Mouse (Mus musculus) layer of hippocampus, postnatal 25 days (tissue): ENCODE results near the gene Arxes2. TPM values are rescaled to one million over a fixed set of nuclear protein-coding genes. Genes with fewer than 3 reads are reported as not detected.
"Not testable (repeated sequence)": the region's sequence is repeated elsewhere in the genome, so short reads cannot be mapped to it uniquely, and the experiment has no call there.

Experiments
- DNase-seq, 2 experiments: peaks; one replicate each; pipeline ENCODE4 v3.0.0; 2022; ENCODE audit warnings: mixed read lengths in 2 of 2, low spot score in 1 of 2; ENCODE audit errors: extremely low spot score in 1 of 2
- total RNA-seq, 2 experiments: library from RNA; stranded (reverse); gene quantifications; 2 replicates each; pipeline ENCODE4 v1.2.3; 2021

Arxes2 gene
- total RNA-seq = 10 to 100 TPM; 64.8 to 76.9 TPM

DNA sequence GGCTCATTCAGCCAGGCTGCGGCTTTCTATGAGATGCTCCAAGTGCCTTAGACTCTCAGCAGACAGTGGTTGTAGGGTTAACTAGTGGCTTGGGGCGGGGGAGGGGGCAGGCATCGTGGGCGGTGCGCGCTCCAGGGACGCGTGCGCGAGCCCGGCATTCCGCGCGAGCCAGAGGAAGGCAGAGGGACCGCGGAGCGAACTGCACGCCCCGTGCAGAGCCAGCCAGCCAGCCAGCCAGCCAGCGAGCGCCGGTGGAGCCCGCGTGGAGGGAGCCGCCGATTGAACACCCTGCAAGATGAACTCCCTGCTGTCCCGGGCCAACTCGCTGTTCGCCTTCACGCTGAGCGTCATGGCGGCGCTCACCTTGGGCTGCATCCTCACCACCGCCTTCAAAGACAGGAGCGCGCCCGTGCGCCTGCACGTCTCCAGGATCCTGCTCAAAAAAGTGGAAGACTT, at the start of gene Arxes2:
Arxes2 (plus strand) TSS at position 161 of the 456 bp plus-strand sequence.
- DNase-seq = not testable (repeated sequence)

DNA sequence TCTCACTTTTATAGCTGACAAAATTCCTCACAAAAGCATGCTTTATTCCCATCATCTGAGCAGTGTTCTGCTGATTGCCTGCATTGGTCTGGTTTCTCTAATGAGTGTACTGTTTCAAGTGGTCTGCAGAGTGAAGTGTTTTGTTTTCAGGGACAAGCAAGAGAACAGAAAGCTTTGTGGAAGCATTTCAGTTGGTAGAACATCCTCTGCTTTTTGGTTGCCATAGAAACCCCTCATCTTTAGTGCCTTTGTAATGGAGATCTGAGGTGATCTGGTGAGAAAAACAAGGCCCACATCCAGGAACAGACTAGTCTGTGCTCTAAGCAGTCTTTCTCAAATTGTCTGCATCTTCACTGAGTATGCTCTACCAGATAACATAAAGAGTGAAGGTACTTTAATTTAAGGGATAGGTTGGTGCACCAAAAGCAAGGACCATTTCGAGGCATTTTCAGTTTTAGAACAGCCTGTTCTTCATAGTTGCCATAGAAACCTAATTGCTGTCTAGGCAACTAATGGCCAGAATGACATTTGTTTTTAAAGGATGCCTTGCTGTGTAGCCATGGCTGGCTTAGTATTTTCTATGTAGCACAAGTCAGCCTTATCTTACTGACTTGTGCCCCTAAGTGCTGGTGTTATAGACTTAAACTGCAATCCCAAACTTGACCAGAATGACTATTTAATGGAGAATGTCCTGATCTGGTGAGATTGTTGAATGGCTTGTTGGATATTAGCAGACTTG, 44.8 kb upstream of the Arxes2 start:
- DNase-seq = no peak

DNA sequence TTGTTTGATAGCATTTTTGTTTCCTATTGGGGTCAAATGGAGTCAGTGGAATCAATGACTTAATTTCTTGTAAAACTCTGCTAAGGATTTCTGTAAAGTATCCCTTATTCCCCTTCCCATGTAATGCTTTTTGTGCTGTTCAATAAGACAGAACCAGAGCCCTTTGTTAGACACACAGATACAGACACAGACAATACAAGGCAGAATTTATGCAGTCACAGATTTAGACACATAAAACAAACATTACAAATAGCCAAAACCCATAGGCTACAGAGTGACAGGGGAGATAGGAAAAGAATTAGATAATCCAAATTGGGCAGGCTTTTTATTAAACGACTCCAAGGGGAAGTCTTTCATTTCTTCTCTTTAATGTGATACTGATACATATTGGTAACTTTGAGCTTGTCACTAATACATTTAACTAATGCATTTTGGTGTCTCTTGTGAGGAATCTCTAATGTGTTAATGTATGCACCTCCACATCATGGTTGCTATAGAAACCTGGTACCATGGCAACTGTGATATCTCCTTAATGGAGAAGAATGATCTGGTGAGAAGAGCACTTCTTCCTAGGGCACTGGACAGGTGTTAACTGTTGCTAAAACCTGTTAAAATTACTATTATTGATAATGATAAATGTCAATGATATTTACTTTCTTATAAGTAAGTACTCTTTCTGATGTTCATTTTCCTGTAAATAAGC, 36.5 kb upstream of the Arxes2 start:
- DNase-seq = no peak

DNA sequence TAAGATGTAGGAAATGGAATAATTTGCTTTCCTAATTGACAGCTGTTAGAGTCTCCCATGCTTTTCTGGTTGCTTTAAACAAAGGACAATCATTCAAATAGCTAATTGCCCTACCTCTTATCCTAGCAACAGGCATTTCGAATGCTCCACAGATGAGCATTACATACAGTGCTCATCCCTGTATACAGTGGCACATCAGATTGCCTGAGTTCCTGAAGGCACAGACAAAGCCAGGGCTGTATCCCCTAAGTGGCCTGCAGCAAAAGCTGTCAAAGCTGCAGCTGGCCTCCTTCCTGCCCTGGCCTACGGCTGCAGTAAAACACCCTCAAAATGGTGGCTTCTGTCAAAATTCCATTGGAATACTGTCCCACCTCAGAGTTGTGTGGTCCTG, 35.9 kb upstream of the Arxes2 start:
- DNase-seq = no peak

DNA sequence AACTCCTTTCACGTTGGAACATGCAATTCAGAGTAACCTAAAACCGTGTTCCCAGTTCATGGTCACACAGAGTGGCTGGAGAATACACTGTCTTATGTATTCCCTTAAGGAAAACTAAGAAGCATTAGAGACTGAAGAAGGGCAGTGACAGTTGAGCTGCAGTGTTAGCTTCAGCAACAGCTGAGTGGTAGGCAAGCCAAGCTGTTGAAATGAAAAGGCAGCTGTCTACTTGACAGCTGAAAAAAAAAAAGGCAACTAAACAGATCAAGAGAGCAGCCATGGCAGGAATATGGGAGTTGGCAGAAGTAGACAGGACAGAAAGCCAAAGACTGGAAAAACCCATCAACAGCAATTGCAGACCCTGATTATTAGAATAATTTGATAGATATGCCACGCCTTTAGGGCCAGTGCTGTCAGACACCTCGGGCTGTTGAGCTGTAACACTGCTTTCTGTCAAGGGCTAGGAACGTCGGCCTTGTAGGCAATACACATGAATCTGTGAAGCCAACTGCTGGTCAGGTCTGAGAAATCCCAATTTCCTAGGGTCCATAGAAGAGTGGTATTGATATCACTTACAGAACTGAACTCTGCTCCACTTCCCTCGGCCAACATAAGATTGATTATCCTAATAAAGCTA, 34.9 kb upstream of the Arxes2 start:
- DNase-seq = no peak

DNA sequence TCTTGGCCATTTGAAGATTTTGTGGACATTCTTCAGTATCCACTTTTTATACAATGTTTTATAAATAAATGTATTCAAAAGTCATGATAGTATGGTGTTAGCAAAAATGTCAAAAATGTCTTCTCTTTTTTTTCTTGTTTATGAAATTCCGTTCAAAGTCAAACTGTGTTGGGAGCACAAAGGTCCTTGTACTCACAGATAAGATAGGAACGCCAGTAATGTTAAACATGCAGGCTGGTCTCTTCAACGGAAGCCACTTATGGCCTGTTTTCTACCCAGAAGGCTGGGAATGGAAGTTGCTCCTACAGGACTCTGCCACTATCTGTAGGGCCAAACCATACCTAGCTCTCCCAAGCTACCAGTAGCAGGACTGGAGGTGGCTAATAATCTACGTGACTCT, 34.1 kb upstream of the Arxes2 start:
- no peak for DNase-seq

DNA sequence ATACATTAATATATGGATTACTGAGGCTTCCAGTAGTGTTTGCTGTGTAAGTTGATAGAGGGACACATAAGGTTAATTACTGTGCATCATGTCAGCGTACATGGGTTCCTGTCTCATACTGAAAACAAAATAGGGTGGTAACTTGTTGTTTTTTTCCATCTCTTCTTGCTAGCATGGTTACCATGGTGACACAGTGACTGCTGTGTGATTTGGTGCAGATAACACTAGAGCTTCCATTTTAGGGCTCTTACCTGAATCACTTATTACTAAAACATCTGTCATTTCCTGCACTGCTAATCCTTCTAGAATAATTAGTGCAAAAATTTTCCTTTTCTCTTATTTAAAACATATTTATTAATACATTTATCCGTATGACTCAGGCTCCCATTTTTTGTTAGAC, 31.3 kb upstream of the Arxes2 start:
- DNase-seq = no peak

DNA sequence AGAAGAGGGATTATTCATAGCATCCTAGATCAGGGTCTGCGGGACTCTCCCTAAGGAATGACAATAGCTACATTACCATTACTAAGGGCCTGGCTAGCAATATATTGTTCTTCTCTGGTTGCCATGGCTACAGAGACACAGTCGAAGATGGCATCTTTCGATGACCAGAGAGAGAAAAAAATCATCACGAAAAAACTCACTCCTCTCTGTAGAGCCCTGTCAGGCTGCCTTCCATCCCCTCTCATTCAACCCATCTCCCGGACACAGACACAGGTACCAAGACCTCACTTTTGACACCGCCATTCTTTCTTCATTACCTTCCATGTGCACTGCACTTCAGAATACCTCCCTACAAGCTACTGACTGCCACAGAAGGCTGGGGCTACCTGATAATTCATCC, 30.5 kb upstream of the Arxes2 start:
- no peak for DNase-seq

DNA sequence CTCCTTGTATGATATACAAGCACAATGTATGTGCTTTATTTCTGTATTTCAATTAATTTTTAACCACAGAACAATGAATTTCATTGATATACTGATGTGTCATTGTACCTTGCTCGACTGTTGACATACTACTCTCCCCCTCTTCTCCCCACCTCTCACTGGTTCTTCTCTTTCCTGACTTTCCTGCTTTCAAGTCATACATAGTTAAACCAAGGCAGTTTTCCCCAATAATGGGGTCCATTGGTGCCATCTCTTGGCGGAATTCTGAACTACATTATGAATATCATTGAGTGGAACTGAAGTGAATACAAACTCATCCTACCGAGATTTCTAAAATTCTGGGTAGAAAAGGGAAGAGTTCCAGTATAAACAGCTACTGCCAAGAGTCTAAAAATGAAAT, 30.0 kb upstream of the Arxes2 start:
- DNase-seq = peak in 1 of 2 experiments; percentile 21

DNA sequence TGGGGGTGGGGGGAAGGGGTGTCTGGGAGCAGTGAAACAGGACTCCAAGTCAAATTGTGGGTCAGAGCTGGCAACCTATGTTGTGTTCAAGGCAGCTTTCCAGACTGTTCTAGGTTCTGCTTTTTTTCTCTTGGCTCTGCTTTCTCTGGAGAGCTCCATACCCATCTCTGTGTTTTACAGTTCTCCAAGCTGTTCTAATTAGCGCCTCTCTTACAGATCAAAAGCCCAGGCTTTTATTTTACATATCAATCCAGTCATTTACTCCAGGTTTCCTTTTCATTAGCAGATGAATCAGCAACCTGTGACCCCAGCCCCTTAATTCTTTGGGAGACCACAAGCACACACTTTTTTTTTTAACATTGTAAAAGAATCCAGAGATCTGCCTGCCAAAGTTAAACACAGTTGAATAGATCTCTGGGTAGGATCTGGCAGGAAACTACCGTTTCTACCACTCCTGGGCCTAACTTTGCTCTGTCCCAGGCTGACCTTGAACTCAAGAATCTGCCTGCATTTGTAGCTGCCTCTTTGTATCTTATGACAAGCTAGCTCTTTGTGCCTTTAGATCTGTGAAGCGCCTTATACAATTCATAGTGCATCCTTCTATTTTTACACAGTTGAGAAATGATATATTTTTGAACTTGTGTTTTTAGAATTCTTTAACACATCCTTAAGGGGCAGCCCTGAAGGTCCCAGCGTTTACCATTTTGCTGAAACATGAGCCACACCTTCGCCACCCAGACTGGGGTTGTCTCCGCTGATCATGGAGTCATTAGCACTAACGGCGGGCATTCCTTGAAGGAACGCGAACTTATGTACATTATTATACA, 19.8 kb upstream of the Arxes2 start:
- no peak for DNase-seq

DNA sequence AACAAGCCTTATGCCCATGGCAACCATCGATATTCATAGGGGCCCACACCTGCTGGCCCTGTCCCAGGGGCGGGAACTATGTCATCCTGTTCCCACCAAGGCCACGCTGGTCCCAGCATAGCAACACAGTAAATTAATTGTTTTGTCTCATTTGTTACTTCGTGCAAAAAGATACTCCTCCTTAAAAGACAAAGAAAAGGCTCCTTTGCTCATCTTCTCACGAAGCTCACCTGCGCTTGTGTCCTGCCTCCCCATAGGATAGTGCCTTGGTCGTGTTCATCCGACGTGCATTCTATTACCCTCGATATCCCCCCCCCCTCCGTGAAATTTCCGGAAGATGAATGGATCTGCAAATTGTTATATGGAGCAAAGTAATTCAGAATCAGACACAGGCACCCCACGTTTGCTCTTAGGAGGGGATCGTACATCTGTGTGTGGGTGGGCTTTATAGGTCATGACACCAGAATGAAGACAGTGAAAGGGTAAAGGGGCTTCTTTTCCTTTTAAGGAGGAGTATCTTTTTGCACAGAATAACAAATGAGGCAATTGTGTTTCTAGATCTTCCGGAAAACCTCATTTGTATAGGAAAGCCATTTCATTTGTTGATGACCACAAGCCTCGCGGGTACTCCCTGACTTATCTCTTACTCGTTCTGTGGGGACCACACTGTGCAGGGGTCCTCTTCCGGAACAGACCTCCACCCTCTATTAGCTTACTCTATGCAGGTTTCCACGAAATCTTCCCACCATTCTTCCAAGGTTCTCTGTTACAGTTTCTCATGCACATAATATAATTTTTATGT, 19.0 kb upstream of the Arxes2 start:
- no peak for DNase-seq

DNA sequence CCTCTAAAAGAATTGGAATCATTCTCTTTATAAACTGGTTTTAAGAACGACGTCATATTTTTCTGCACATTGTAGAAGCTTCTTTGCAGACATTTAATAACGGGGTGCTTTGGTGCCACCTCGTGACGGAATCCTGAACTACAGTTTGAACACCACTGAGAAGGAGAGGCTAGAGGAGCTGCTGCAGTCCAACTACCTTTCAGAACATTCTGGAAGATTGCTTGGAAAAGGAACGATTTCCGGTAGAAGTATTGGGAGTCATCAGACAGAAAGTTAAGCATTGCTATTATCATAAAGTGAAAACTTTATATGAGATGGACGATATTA, 18.4 kb upstream of the Arxes2 start:
- DNase-seq = peak; percentile 80 to 94

DNA sequence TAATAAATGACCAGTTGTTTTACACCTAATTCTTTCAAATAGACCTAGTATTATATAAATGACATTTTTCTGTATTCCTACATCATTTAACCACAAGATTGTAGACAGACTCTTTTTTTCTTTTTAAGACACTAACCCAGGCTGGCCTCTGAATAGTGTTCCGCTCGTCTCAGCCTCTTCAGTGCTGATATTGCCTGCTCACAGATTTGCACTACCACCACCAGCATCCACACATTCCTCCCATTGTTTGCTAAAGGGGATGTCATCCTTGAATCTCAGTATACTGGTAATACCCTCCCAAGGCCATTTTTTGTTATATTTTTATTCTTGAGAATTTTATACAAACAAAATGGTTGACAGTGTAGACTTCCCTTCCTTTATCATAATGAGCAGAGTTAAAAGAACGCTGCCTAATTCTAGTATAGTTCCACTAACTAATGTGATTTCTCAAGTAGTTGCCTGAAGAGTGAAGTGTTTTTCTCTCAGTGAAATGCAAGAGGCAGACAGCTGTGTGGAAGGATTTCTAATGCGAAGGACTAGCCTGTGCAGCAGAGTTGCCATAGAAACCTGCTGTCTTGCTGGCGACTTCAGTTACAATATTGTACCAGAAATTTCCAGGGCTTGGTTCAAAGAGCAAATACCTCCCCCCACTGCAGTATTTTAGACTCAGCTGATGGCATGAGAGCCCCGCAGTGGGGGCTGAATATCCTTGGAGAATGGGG, 8.9 kb upstream of the Arxes2 start:
- DNase-seq = no peak

DNA sequence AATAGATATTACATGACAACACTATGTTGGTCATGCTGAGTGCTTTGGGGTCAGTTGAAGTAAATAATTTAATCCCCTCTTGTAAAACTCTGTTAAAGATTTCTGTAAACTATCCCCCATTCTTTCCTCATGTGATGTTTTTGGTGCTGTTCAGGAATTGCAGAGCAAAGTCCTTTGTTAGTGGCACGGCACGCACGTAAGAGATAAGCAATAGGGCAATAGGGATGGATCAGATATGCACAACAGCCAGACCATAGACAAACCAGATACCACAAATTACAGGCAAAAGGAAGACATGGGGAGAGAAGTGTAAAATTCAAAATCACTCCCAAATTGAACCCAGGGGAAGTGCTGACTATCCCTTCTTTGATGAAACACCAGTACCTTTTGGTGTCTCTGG, 7.4 kb upstream of the Arxes2 start:
- DNase-seq = no peak

DNA sequence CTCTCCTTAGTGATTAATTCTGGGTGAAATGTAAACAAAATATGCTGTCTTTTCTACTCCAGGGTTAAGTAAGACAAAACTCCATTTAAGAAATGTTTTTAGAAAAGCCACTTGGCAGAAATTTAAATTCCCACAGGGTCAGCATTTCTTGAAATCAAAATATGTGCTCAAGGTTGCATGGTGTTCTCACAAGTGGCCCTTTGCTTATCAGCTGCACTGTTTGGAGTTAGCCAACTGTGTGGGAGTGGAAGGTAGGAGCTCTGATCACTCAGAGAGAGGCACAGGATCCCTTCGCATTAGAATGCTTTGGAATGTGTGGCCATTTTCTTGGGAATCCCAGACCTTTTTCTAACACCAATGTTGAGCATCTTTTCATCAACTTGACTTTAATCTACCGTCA, 3.0 kb upstream of the Arxes2 start:
- no peak for DNase-seq

DNA sequence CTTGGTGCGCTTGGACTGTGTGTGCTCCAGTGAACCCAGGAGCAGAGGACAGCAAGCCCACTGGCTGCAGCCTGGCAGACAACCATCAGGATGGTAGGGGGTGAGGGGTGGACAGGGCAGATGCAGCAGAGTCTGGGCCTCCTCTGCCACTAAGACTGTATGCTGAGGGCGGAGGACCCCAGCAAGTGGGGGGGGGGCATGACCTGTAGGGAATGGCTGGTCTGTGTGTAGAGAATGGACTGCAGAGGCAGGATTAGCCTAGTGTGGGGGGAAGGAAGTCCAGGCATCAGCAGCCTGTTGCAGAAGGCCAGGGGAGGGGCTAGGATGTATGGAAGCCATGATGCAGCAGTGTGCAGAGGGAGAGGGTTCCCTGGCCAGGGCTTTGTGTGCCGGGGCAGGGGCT, 431 bp upstream of the Arxes2 start:
- not testable (repeated sequence) for DNase-seq

DNA sequence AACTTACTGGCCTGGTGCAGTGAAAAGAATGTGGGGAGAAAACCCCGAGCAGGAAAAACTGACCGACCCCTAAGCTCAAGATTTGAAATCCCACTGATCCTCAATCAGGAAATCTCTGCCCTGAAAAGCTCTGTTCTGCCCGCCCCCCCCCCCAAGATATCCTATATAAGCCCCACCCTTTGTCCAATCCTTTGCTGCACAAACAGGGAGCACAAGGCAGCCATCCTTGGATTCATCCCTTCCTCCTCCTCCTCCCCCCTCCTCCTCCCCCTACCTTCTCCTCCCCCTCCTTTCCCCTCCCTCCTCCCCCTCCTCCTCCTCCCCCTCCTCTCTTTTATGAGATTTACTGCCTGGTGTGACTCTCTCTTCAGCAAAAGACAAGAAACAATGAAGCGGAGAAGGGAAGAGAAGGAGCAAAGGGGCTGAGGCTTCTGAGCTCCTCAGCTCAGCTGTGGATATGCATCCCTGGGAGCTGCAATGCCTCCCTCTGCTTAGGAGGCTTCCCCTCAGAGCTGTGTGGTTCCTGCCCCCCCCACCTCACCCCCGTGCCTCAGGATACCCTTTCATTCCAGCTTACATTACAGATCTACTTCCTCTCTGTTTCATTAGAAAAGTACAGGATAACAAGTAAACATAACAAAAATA, 13.7 kb downstream of the Arxes2 start:
- DNase-seq = no peak

DNA sequence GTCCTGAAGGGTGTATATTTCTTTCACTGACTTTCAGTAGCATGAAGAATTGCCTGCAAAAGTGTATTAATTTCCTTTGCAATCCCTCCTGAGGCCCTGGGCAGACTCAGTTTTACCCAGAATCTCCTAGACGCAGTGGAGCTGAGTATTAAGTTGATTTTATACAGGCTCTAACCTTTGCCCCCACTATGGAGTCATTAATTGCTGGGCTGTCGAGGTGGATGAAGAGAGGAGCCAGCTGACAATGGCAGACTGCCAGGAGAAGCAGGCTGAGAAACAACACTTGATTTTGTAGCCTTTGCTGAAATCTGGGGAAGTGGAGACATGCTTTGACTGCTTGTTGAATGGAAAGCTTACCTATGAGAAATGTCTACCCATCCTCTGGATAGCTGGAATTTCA, 20.8 kb downstream of the Arxes2 start:
- no peak for DNase-seq

DNA sequence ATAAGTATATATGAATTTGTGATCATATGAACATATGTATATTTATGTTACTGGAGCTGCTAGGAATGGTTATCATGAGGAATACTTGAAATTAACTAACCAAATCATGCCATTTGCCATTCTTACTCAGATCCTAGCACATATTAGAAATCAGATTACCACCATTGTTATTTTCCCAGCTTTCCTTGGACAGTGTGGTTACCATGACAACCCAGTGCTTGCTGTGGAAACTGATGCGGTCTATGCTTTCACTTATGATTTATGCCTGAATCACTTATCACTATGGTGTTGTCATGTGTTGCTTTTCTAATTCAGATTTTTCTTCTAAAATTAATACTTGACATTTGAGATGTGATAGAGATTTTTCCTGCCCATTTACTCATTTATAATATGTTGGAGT, 36.7 kb downstream of the Arxes2 start:
- no peak for DNase-seq
